Mouse (Mus musculus): ENCODE results near the gene Mbnl1.

- no peak for TF ChIP-seq CTCF (IDR thresholded peaks at IDR 0.05; ENCODE audit: control insufficient read depth, insufficient read depth, low read length)
- TF ChIP-seq POLR2A (IDR thresholded peaks at IDR 0.05; ENCODE audit: borderline replicate concordance, control insufficient read depth, low read depth, low read length) = no peak
Observed at GRCm38 (mm10) chr3:60620236-60620635, 147.6 kb downstream of the Mbnl1 start.
